Mouse (Mus musculus): ENCODE results near the gene Dguok. TPM values are rescaled to one million over a fixed set of nuclear protein-coding genes. Genes with fewer than 3 reads are reported as not detected.
A peak's percentile ranks its signal among the peaks of the same experiment; 100 is the strongest.

The Dguok gene
- polyA plus RNA-seq, 1 experiment, result 1.3 TPM

- Histone ChIP-seq H3K9me3 (ENCODE audit: control insufficient read depth, low read length) (no peaks in the 10 kb centered on the region), H3K27me3 (ENCODE audit: control insufficient read depth) (peaks cover 2% of the 10 kb centered on the region; the same call in 1 of the 2 replicates), H3K4me1 (ENCODE audit: control insufficient read depth) (no peaks in the 10 kb centered on the region), H3K36me3 (ENCODE audit: control insufficient read depth) (peaks cover 15% of the 10 kb centered on the region), H3K4me3 (replicated peaks) (no peak overlapping the region)
- TF ChIP-seq GATA1 (IDR thresholded peaks at IDR 0.05; ENCODE audit: low read length) (no peak), TAL1 (IDR thresholded peaks at IDR 0.05; ENCODE audit: low read length) (no peak)
These were observed 31.3 kb downstream of the Dguok start for GRCm38 (mm10) chr6:83475431-83475830.

- no peaks in the 10 kb centered on the region for H3K36me3 ChIP-seq (ENCODE audit: control insufficient read depth)
- no peaks in the 10 kb centered on the region for H3K4me1 ChIP-seq (ENCODE audit: control insufficient read depth)
- no peaks in the 10 kb centered on the region for H3K9me3 ChIP-seq (ENCODE audit: control insufficient read depth, low read length)
- no peak overlapping the region for H3K4me3 ChIP-seq (replicated peaks)
- TF ChIP-seq TAL1 (IDR thresholded peaks at IDR 0.05; ENCODE audit: low read length) (no peak), GATA1 (IDR thresholded peaks at IDR 0.05; ENCODE audit: low read length) (no peak)
- H3K27me3 ChIP-seq (ENCODE audit: control insufficient read depth), result peaks cover 2% of the 10 kb centered on the region; the same call in 1 of the 2 replicates
These were observed 33.5 kb downstream of the Dguok start for GRCm38 (mm10) chr6:83473240-83473639.

GRCm38 (mm10) chr6:83471739-83472138, 35.0 kb downstream of the Dguok start:
- TF ChIP-seq GATA1 (IDR thresholded peaks at IDR 0.05; ENCODE audit: low read length) (no peak), TAL1 (IDR thresholded peaks at IDR 0.05; ENCODE audit: low read length) (no peak)
- H3K9me3 ChIP-seq (ENCODE audit: control insufficient read depth, low read length), result no peaks in the 10 kb centered on the region
- peaks cover 2% of the 10 kb centered on the region; the same call in 1 of the 2 replicates for H3K27me3 ChIP-seq (ENCODE audit: control insufficient read depth)
- no peaks in the 10 kb centered on the region for H3K36me3 ChIP-seq (ENCODE audit: control insufficient read depth)
- H3K4me1 ChIP-seq (ENCODE audit: control insufficient read depth), result no peaks in the 10 kb centered on the region
- H3K4me3 ChIP-seq (replicated peaks), result no peak overlapping the region

- H3K36me3 ChIP-seq (ENCODE audit: control insufficient read depth), result no peaks in the 10 kb centered on the region
- peaks cover 8% of the 10 kb centered on the region for H3K27me3 ChIP-seq (ENCODE audit: control insufficient read depth)
- no peak overlapping the region for H3K4me3 ChIP-seq (replicated peaks)
- H3K9me3 ChIP-seq (ENCODE audit: control insufficient read depth, low read length), result no peaks in the 10 kb centered on the region
- TF ChIP-seq GATA1 (IDR thresholded peaks at IDR 0.05; ENCODE audit: low read length) (no peak), TAL1 (IDR thresholded peaks at IDR 0.05; ENCODE audit: low read length) (no peak)
- peaks cover 17% of the 10 kb centered on the region for H3K4me1 ChIP-seq (ENCODE audit: control insufficient read depth)
These were observed 42.8 kb downstream of the Dguok start for GRCm38 (mm10) chr6:83464011-83464410.

GRCm38 (mm10) chr6:83459034-83459644, 47.6 kb downstream of the Dguok start, which contains the start of gene Tet3:
Gene Tet3 (minus strand): TSS chr6:83459084.
- Histone ChIP-seq H3K9me3 (ENCODE audit: control insufficient read depth, low read length) (no peaks in the 10 kb centered on the region), H3K27me3 (ENCODE audit: control insufficient read depth) (peaks cover 32% of the 10 kb centered on the region), H3K4me1 (ENCODE audit: control insufficient read depth) (peaks cover 58% of the 10 kb centered on the region), H3K36me3 (ENCODE audit: control insufficient read depth) (no peaks in the 10 kb centered on the region), H3K4me3 (replicated peaks) (no peak within 1 kb of the TSS)
- TF ChIP-seq GATA1 (IDR thresholded peaks at IDR 0.05; ENCODE audit: low read length), result no peak
- TF ChIP-seq TAL1 (IDR thresholded peaks at IDR 0.05; ENCODE audit: low read length), result no peak

- Histone ChIP-seq H3K4me1 (ENCODE audit: control insufficient read depth) (peaks cover 75% of the 10 kb centered on the region), H3K9me3 (ENCODE audit: control insufficient read depth, low read length) (no peaks in the 10 kb centered on the region), H3K4me3 (replicated peaks) (peak overlapping the region; percentile 68), H3K27me3 (ENCODE audit: control insufficient read depth) (peaks cover 25% of the 10 kb centered on the region), H3K36me3 (ENCODE audit: control insufficient read depth) (peaks cover 2% of the 10 kb centered on the region)
- TF ChIP-seq TAL1 (IDR thresholded peaks at IDR 0.05; ENCODE audit: low read length), result no peak
- no peak for TF ChIP-seq GATA1 (IDR thresholded peaks at IDR 0.05; ENCODE audit: low read length)
These were observed 49.6 kb downstream of the Dguok start for GRCm38 (mm10) chr6:83456984-83457810.

- H3K36me3 ChIP-seq (ENCODE audit: control insufficient read depth), result peaks cover 2% of the 10 kb centered on the region
- H3K27me3 ChIP-seq (ENCODE audit: control insufficient read depth), result peaks cover 25% of the 10 kb centered on the region
- H3K4me3 ChIP-seq (replicated peaks), result peak overlapping the region; percentile 68
- peaks cover 83% of the 10 kb centered on the region for H3K4me1 ChIP-seq (ENCODE audit: control insufficient read depth)
- no peaks in the 10 kb centered on the region for H3K9me3 ChIP-seq (ENCODE audit: control insufficient read depth, low read length)
- TF ChIP-seq TAL1 (IDR thresholded peaks at IDR 0.05; ENCODE audit: low read length) (no peak), GATA1 (IDR thresholded peaks at IDR 0.05; ENCODE audit: low read length) (no peak)
These were observed 50.4 kb downstream of the Dguok start for GRCm38 (mm10) chr6:83456131-83456983.

- TF ChIP-seq GATA1 (IDR thresholded peaks at IDR 0.05; ENCODE audit: low read length) (no peak), TAL1 (IDR thresholded peaks at IDR 0.05; ENCODE audit: low read length) (no peak)
- Histone ChIP-seq H3K27me3 (ENCODE audit: control insufficient read depth) (peaks cover 25% of the 10 kb centered on the region), H3K4me3 (replicated peaks) (peak overlapping the region; percentile 68), H3K4me1 (ENCODE audit: control insufficient read depth) (peaks cover 89% of the 10 kb centered on the region), H3K36me3 (ENCODE audit: control insufficient read depth) (peaks cover 2% of the 10 kb centered on the region), H3K9me3 (ENCODE audit: control insufficient read depth, low read length) (no peaks in the 10 kb centered on the region)
These were observed 51.2 kb downstream of the Dguok start for GRCm38 (mm10) chr6:83455328-83456130.
